Mouse (Mus musculus) kidney, postnatal 10 days (tissue): ENCODE data around the gene Ccdc32.

Experiments
- DNase-seq: peaks from one replicate; pipeline ENCODE4 v3.0.0; 2021; ENCODE audit warnings: mixed read lengths

Ccdc32 gene

GRCm38 (mm10) chr2:119014989-119015388 lies 14.2 kb downstream of the Ccdc32 start:
- no peak for DNase-seq

- DNase-seq = no peak
Observed at GRCm38 (mm10) chr2:119009376-119009775, 19.8 kb downstream of the Ccdc32 start.

- no peak for DNase-seq
Observed at GRCm38 (mm10) chr2:119006886-119007285, 22.3 kb downstream of the Ccdc32 start.

DNA sequence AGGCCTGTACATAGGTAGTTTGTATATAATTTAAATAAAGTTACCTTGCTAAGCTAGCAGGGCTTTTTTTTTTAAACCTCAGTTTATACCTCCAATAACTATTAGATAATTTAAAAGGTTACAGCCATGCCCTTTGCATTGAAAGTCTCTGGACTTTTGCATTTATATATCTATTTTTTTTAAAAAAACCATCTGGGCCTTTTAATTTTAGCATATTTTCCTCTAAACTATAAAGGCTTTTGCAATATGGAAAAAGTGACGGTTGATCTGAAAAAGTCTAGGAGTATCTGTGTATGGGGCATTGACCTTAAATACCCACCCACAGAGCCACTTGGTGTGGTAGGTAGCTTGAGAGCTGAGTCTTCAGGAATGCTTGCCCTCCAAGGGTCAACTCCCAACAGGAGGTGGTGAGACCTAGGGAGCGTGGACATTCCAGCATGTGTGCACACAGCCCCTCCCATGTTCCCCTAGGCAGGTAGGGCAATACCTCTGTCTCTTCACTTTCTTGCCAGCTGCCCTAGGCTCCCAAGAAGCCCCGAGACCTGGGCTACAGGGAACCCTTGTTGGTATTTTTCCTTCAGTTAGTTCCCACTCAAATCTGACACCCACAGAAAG lies 30.1 kb downstream of the Ccdc32 start:
- no peak for DNase-seq

- no peak for DNase-seq
Observed at GRCm38 (mm10) chr2:118998115-118998866, 30.9 kb downstream of the Ccdc32 start.

DNA sequence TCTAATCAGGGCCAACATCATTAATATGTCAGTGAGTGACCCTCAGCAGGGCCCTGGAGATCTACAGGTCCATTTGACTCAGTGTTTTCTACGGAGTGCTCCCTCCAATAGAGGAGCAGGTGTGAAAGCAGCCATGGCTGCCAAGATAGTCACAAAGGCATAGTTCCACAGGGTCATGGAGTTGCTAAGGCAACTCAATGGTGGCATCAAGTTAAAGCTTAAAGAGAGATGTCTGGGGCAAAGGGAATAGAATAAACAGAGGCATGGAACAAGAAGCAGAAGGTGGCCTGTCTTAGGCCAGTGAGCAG lies 32.4 kb downstream of the Ccdc32 start:
- DNase-seq = no peak

GRCm38 (mm10) chr2:118995919-118996797 lies 33.0 kb downstream of the Ccdc32 start:
- DNase-seq = no peak

- no peak for DNase-seq
Observed at GRCm38 (mm10) chr2:118995490-118995889, 33.7 kb downstream of the Ccdc32 start.

DNA sequence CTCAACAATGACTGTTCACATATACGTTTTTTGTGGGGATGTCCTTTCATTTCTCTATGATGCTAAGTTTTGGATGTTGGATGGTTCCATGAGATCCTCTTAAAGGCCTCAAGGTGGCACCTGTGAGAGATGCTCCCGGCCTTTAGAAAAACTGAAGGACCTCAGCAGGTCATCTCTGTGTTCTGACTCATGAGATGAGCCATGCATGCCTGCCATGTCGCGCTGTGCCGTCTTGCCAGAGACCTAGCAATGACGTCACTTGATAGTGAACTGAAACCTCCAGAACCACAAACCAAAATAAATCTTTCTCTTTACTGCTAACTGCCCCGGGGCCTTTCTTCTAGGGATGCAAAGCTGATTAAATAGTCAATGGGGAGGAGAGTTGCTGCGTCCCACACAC lies 45.4 kb downstream of the Ccdc32 start:
- DNase-seq = no peak

DNA sequence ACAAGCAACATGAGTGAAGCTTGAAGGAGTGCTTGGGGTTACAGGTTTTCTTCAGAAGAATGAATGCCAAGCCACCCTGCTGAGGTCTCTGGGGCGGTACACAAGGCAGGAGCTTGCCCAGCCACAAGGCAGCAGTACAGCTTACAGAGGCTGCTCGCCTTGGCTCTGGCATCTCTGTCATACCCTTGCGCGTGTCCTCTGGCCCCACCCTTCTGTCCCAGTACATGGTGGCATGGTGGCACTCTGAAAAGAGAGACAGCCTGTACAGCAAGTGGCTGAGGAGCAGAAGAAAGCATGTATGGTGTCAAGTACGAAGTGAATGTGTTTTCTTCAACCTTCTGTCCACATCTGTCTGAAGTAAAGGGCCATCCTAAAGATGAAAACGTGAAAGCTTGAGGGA lies 48.4 kb downstream of the Ccdc32 start:
- DNase-seq = no peak

GRCm38 (mm10) chr2:118978064-118978463 lies 51.1 kb downstream of the Ccdc32 start:
- DNase-seq = peak; percentile 19

DNA sequence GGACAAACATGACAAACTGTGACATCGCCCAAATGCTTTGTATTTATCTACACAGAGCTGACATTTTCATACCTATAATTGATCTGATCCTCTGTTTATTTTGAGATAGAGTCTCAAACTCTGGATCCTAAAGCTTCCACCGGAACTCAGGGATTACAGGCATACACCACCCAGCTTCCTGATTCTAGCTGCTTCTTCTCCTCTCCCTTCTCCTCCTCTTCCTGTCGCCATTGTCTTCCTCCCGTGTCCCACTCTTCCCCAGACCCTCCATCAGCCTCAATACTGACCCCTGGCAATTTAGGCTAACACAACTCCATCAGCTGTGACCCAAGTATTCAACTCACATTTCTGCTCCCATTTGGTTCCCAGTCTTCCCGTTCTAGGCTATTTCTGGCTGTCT lies 52.3 kb downstream of the Ccdc32 start:
- no peak for DNase-seq

- peak; percentile 91 for DNase-seq
Observed at GRCm38 (mm10) chr2:118976282-118976929, 52.8 kb downstream of the Ccdc32 start.

DNA sequence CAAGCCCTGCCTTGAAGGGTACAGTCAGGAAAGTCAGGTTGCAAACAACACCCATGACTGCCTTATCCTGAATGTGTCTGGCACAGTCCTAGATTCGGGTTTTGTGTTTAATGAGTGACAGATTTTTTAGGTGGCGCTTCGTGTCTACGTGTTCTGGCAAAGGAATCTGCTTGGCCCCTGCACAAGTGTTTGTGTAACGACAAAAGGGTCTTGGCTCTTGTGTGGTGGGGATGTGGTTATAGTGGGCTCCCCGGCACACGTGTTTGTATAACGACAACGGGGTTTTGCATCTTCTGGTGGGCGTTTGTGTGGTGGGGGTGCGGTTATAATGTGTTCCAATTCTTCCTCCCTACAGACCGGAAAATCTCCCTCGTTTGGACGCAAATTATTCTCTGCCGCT lies 53.3 kb downstream of the Ccdc32 start:
- no peak for DNase-seq

- peak; percentile 93 for DNase-seq
Observed at GRCm38 (mm10) chr2:118972687-118973376, 56.4 kb downstream of the Ccdc32 start.

GRCm38 (mm10) chr2:118972048-118972447 lies 57.1 kb downstream of the Ccdc32 start:
- no peak for DNase-seq

- no peak for DNase-seq
Observed at GRCm38 (mm10) chr2:118969585-118970147, 59.5 kb downstream of the Ccdc32 start.
